Mouse (Mus musculus): Measurements from ENCODE around the gene Ate1.

GRCm38 (mm10) chr7:130379886-130380285, 140.3 kb downstream of the Ate1 start:
- TF ChIP-seq GATA1 (IDR thresholded peaks at IDR 0.05; ENCODE audit: low read length), result no peak
- no peak for TF ChIP-seq TAL1 (IDR thresholded peaks at IDR 0.05; ENCODE audit: low read length)
